Mouse (Mus musculus) adrenal gland, adult 10 weeks (tissue): ENCODE results near the gene Zfp991. TPM values are rescaled to one million over a fixed set of nuclear protein-coding genes. Genes with fewer than 3 reads are reported as not detected.

Experiments used
- polyA plus RNA-seq: library from polyadenylated mRNA; stranded (reverse); fragments of 350-450 nt; fragmentation: Illumina TruSeq; extraction: RNeasy Lipid Tissue Mini Kit (QIAGEN cat#74804); gene quantifications from one replicate; pipeline ENCODE4 v1.2.3, GENCODE M21; 2014; ENCODE audit warnings: low read depth, low replicate concordance

The Zfp991 gene
- 53.4 TPM for polyA plus RNA-seq

DNA sequence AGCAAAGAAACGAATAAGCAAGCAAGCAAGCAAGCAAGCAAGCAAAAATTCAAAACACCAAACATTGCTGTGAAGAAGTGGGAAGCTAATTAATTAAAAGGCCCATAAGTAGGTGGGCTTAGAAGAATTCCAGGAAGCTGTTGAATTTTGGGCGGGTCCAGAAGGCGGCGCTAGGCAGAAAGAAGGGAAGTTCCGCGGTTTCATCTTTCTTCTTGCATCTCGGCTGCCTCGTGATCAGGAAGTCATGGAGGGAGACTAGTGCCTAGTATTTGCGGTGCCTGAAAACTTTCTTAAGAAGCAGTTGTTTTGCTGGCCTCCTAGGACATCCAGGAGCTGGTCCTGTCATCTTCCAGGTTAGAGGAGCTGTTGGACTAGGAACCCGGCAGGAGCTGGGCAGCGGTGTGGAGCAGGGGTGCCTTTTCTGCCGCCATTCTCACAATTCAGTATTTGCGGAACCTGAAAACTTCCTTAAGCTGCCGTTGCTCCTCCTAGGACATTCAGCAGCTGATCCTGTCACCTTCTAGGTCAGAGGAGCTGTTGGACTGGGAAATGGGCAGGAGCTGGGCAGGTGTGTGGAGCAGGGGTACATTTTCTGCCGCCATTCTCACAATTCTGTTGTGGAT lies at the start of gene Zfp991:
TSS of gene Zfp991 (plus strand) at position 202 of the 623 bp plus-strand sequence.

Other genes with a start within 250 kb of the Zfp991 start
- gene Gm21411, start 222.4 kb upstream of the Zfp991 start, polyA plus RNA-seq = not detected
- not detected for gene Zfp989, start 160.1 kb upstream of the Zfp991 start, polyA plus RNA-seq
- not detected for gene Rex2, start 110.2 kb upstream of the Zfp991 start, polyA plus RNA-seq
- gene Zfp988, start 173.6 kb downstream of the Zfp991 start, polyA plus RNA-seq = 0.29 TPM
- gene Zfp978, start 229.3 kb downstream of the Zfp991 start, polyA plus RNA-seq = 1.8 TPM